Mouse (Mus musculus) MEL (cell line): ENCODE data around the gene Gss. TPM values are rescaled to one million over a fixed set of nuclear protein-coding genes. Genes with fewer than 3 reads are reported as not detected.

Source experiments
- DNase-seq: peaks from one replicate; pipeline ENCODE4 v3.0.0; 2011; ENCODE audit warnings: low read depth, low spot score
- H3K27ac ChIP-seq: 2 replicates; pipeline ENCODE4 v1.5.1; 2012; ENCODE audit warnings: low read depth, mild to moderate bottlenecking, control low read depth, low read length, moderate library complexity; ENCODE audit not compliant: control insufficient read depth
- H3K27me3 ChIP-seq, 2 experiments: fragments of 150-350 bp in 1 of 2; sonication (generic) in 1 of 2; 2 replicates each; pipeline ENCODE4 v1.6.1; 2012; ENCODE audit warnings: low read length in 2 of 2, mild to moderate bottlenecking in 2 of 2, improper control_type of control experiment in 1 of 2, moderate library complexity in 1 of 2; ENCODE audit not compliant: insufficient read depth in 2 of 2, control insufficient read depth in 1 of 2
- H3K36me3 ChIP-seq, 2 experiments: 2 replicates each; pipeline ENCODE4 v1.6.1; 2012 to 2014; ENCODE audit warnings: low read length in 2 of 2, improper control_type of control experiment in 1 of 2, inconsistent platforms in 1 of 2, mild to moderate bottlenecking in 1 of 2; ENCODE audit not compliant: insufficient read depth in 2 of 2, control insufficient read depth in 1 of 2
- H3K4me1 ChIP-seq, 2 experiments: fragments of 150-350 bp in 1 of 2; sonication (generic) in 1 of 2; 2 replicates each; pipeline ENCODE4 v1.6.1; 2012; ENCODE audit warnings: low read length in 2 of 2, improper control_type of control experiment in 1 of 2, mild to moderate bottlenecking in 1 of 2; ENCODE audit not compliant: insufficient read depth in 2 of 2, control insufficient read depth in 1 of 2
- H3K4me3 ChIP-seq, 2 experiments: fragments of 150-350 bp in 1 of 2; sonication (generic) in 1 of 2; 2 replicates each; pipeline ENCODE4 v1.5.1; 2012; ENCODE audit warnings: low read depth in 2 of 2, low read length in 2 of 2, mild to moderate bottlenecking in 2 of 2, moderate library complexity in 2 of 2, control low read depth in 1 of 2, improper control_type of control experiment in 1 of 2; ENCODE audit not compliant: control insufficient read depth in 1 of 2, insufficient read depth in 1 of 2
- H3K79me2 ChIP-seq: 2 replicates; pipeline ENCODE4 v1.6.1; 2012; ENCODE audit warnings: mild to moderate bottlenecking, low read length, moderate library complexity; ENCODE audit not compliant: control insufficient read depth, poor library complexity, insufficient read depth
- H3K9ac ChIP-seq: 2 replicates; pipeline ENCODE4 v1.6.1; 2012; ENCODE audit warnings: low read depth, mild to moderate bottlenecking, control low read depth, low read length, moderate library complexity; ENCODE audit not compliant: control insufficient read depth, poor library complexity, severe bottlenecking
- H3K9me3 ChIP-seq: fragments of 150-350 bp; sonication (generic); replicated peaks from 2 replicates; pipeline ENCODE4 v1.6.1; 2012; ENCODE audit warnings: mild to moderate bottlenecking, low read length, improper control_type of control experiment, moderate library complexity; ENCODE audit not compliant: insufficient read depth
- BHLHE40 ChIP-seq: IDR thresholded peaks from 2 replicates; pipeline ENCODE4 v1.6.1; 2012; ENCODE audit warnings: low read depth, mild to moderate bottlenecking, inconsistent platforms, low read length, improper control_type of control experiment, borderline replicate concordance
- CHD2 ChIP-seq: IDR thresholded peaks from 2 replicates; pipeline ENCODE4 v1.6.1; 2011; ENCODE audit warnings: low read length, improper control_type of control experiment
- ELF1 ChIP-seq: IDR thresholded peaks from 2 replicates; pipeline ENCODE4 v1.6.1; 2014; ENCODE audit warnings: low read depth, mild to moderate bottlenecking, inconsistent platforms, low read length, improper control_type of control experiment, moderate library complexity
- ETS1 ChIP-seq: IDR thresholded peaks from 2 replicates; pipeline ENCODE4 v1.6.1; 2012; ENCODE audit warnings: low read depth, mild to moderate bottlenecking, inconsistent platforms, low read length, improper control_type of control experiment, moderate library complexity
- GABPA ChIP-seq: IDR thresholded peaks from 2 replicates; pipeline ENCODE4 v1.6.1; 2012; ENCODE audit warnings: low read depth, mild to moderate bottlenecking, inconsistent platforms, low read length, improper control_type of control experiment, moderate library complexity
- GATA1 ChIP-seq: IDR thresholded peaks from 2 replicates; pipeline ENCODE4 v1.6.1; 2011; ENCODE audit warnings: low read depth, low read length, improper control_type of control experiment
- HCFC1 ChIP-seq: IDR thresholded peaks from 2 replicates; pipeline ENCODE4 v1.6.1; 2012; ENCODE audit warnings: low read depth, mild to moderate bottlenecking, inconsistent platforms, low read length, improper control_type of control experiment, moderate library complexity
- MAX ChIP-seq: IDR thresholded peaks from 2 replicates; pipeline ENCODE4 v1.6.1; 2011; ENCODE audit warnings: low read length, improper control_type of control experiment
- MAZ ChIP-seq: IDR thresholded peaks from 2 replicates; pipeline ENCODE4 v1.6.1; 2012; ENCODE audit warnings: low read depth, mild to moderate bottlenecking, inconsistent platforms, low read length, improper control_type of control experiment
- MEF2A ChIP-seq: IDR thresholded peaks from 2 replicates; pipeline ENCODE4 v1.6.1; 2014; ENCODE audit warnings: low read depth, mild to moderate bottlenecking, inconsistent platforms, low read length, improper control_type of control experiment; ENCODE audit not compliant: poor library complexity, insufficient replicate concordance, severe bottlenecking; ENCODE audit errors: extremely low read depth
- MXI1 ChIP-seq: IDR thresholded peaks from 2 replicates; pipeline ENCODE4 v1.6.1; 2011; ENCODE audit warnings: mild to moderate bottlenecking, low read depth, low read length, improper control_type of control experiment
- MYB ChIP-seq: IDR thresholded peaks from 2 replicates; pipeline ENCODE4 v1.6.1; 2011; ENCODE audit warnings: mild to moderate bottlenecking, low read depth, low read length, improper control_type of control experiment
- MYC ChIP-seq: IDR thresholded peaks from 2 replicates; pipeline ENCODE4 v1.6.1; 2011; ENCODE audit warnings: low read depth, mild to moderate bottlenecking, low read length, improper control_type of control experiment, moderate library complexity
- NRF1 ChIP-seq: IDR thresholded peaks from 2 replicates; pipeline ENCODE4 v1.6.1; 2014; ENCODE audit warnings: low read depth, mild to moderate bottlenecking, inconsistent platforms, low read length, improper control_type of control experiment, moderate library complexity; ENCODE audit not compliant: poor library complexity, insufficient read depth, severe bottlenecking
- POLR2A ChIP-seq, 2 experiments: IDR thresholded peaks; 2 replicates each; pipeline ENCODE4 v1.6.1; 2011 to 2012; ENCODE audit warnings: low read length in 2 of 2, mild to moderate bottlenecking in 2 of 2, control low read depth in 1 of 2, improper control_type of control experiment in 1 of 2, low read depth in 1 of 2, moderate library complexity in 1 of 2; ENCODE audit not compliant: control insufficient read depth in 1 of 2, insufficient read depth in 1 of 2, poor library complexity in 1 of 2
- POLR2AphosphoS2 ChIP-seq: IDR thresholded peaks from 2 replicates; pipeline ENCODE4 v1.6.1; 2011; ENCODE audit warnings: low read length, improper control_type of control experiment
- SIN3A ChIP-seq: IDR thresholded peaks from 2 replicates; pipeline ENCODE4 v1.6.1; 2012; ENCODE audit warnings: low read length, improper control_type of control experiment, inconsistent platforms
- TCF12 ChIP-seq: IDR thresholded peaks from 2 replicates; pipeline ENCODE4 v1.6.1; 2014; ENCODE audit warnings: low read depth, mild to moderate bottlenecking, inconsistent platforms, low read length, improper control_type of control experiment, moderate library complexity
- UBTF ChIP-seq: IDR thresholded peaks from 2 replicates; pipeline ENCODE4 v1.6.1; 2012; ENCODE audit warnings: low read depth, mild to moderate bottlenecking, inconsistent platforms, low read length, improper control_type of control experiment, moderate library complexity, borderline replicate concordance; ENCODE audit not compliant: insufficient read depth
- USF1 ChIP-seq: IDR thresholded peaks from 2 replicates; pipeline ENCODE4 v1.6.1; 2014; ENCODE audit warnings: low read depth, mild to moderate bottlenecking, inconsistent platforms, low read length, improper control_type of control experiment, moderate library complexity
- USF2 ChIP-seq, 2 experiments: IDR thresholded peaks; 2 replicates each; pipeline ENCODE4 v1.6.1; 2011 to 2012; ENCODE audit warnings: improper control_type of control experiment in 2 of 2, low read length in 2 of 2, borderline replicate concordance in 1 of 2, inconsistent platforms in 1 of 2, low read depth in 1 of 2, mild to moderate bottlenecking in 1 of 2; ENCODE audit not compliant: insufficient read depth in 1 of 2
- ZKSCAN1 ChIP-seq: IDR thresholded peaks from 2 replicates; pipeline ENCODE4 v1.6.1; 2012; ENCODE audit warnings: low read depth, mild to moderate bottlenecking, inconsistent platforms, low read length, improper control_type of control experiment, moderate library complexity
- ZNF384 ChIP-seq: IDR thresholded peaks from 2 replicates; pipeline ENCODE4 v1.6.1; 2012; ENCODE audit warnings: low read depth, mild to moderate bottlenecking, inconsistent platforms, low read length, improper control_type of control experiment
- polyA plus RNA-seq, 2 experiments: library from polyadenylated mRNA; stranded (reverse) in 1 of 2; unstranded in 1 of 2; fragments of >175 nt in 1 of 2; fragments of >200 nt in 1 of 2; gene quantifications; 2 replicates each; pipeline versions ENCODE4 v1.2.1 to v1.2.4; 2012; ENCODE audit warnings: low replicate concordance in 2 of 2, low read depth in 1 of 2; ENCODE audit not compliant: insufficient read length in 2 of 2, insufficient read depth in 1 of 2, missing spikeins in 1 of 2
- total RNA-seq: library from RNA; depleted of rRNA; stranded (reverse); fragments of 300-350 nt; gene quantifications from 2 replicates; pipeline ENCODE4 v1.2.3, GENCODE M21; 2012; rRNA removed

Gene Gss
- total RNA-seq, result 21.9 and 22.8 TPM in 2 replicates
- 10 to 100 TPM in 1 of 2 experiments, not detected in 1; 24.0 TPM for polyA plus RNA-seq

- DNase-seq, result peak; percentile 97
- TF ChIP-seq MXI1 (peak; percentile 80; the same call in 1 of the 2 replicates), ETS1 (peak; percentile 48; the same call in 1 of the 2 replicates), USF1 (0 out of 2 replicates have a peak, but pooled peaks have one; percentile 5), MEF2A (no peak), MAZ (peak; percentile 95), NRF1 (peak; percentile 94), HCFC1 (peak; percentile 86), SIN3A (peak; percentile 88), POLR2A (IDR thresholded peaks at IDR 0.05; ENCODE audit: control insufficient read depth in 1 of 2, insufficient read depth in 1 of 2, low read depth in 1 of 2, low read length in 2 of 2, poor library complexity in 1 of 2) (peak; percentile 67 to 70; a peak in 3 of 4 replicates), MYC (0 out of 2 replicates have a peak, but pooled peaks have one; percentile 24), MYB (no peak), POLR2AphosphoS2 (peak; percentile 53; the same call in 1 of the 2 replicates), MAX (no peak; the same call in 1 of the 2 replicates), ELF1 (peak; percentile 62)
- TF ChIP-seq, all 39 proteins: peak for 11
- H3K9ac ChIP-seq, result peak within 1 kb of the TSS; percentile 76
- no peaks in the 10 kb centered on the region for H3K9me3 ChIP-seq
- H3K4me3 ChIP-seq, result peak within 1 kb of the TSS; percentile 70 to 86
- H3K79me2 ChIP-seq, result no peaks in the 10 kb centered on the region; the same call in 1 of the 2 replicates
- H3K4me1 ChIP-seq, result peaks cover 0 to 3% of the 10 kb centered on the region in 2 experiments; a peak in 2 of 4 replicates
- no peaks in the 10 kb centered on the region; a peak in 1 of 4 replicates for H3K36me3 ChIP-seq
- H3K27ac ChIP-seq, result peak within 1 kb of the TSS; percentile 24; the same call in 1 of the 2 replicates
- no peaks in the 10 kb centered on the region for H3K27me3 ChIP-seq
Measured at GRCm38 (mm10) chr2:155592137-155592853, at the start of gene Gss. Gene Gss (minus strand): TSS chr2:155592810.

- no peaks in the 10 kb centered on the region for H3K4me1 ChIP-seq
- no peaks in the 10 kb centered on the region for H3K79me2 ChIP-seq
- DNase-seq, result no peak
- peaks cover 0 to 7% of the 10 kb centered on the region in 2 experiments; a peak in 2 of 4 replicates for H3K36me3 ChIP-seq
- TF ChIP-seq ZKSCAN1 (no peak), ZNF384 (no peak), BHLHE40 (no peak), CHD2 (no peak), ETS1 (no peak), GATA1 (no peak), USF2 (IDR thresholded peaks at IDR 0.05; ENCODE audit: borderline replicate concordance in 1 of 2, insufficient read depth in 1 of 2, low read depth in 1 of 2, low read length in 2 of 2) (no peak), MEF2A (no peak), UBTF (no peak), MXI1 (no peak), TCF12 (no peak), GABPA (no peak)
- no peak overlapping the region for H3K27ac ChIP-seq
- no peak overlapping the region for H3K4me3 ChIP-seq
- no peak overlapping the region for H3K9ac ChIP-seq
- no peaks in the 10 kb centered on the region for H3K9me3 ChIP-seq
- no peaks in the 10 kb centered on the region for H3K27me3 ChIP-seq
Measured at GRCm38 (mm10) chr2:155641540-155642472, 49.2 kb upstream of the Gss start.
